Mouse (Mus musculus) kidney, embryonic 14.5 days (tissue): ENCODE measurements around the gene Mixl1. TPM values are rescaled to one million over a fixed set of nuclear protein-coding genes. Genes with fewer than 3 reads are reported as not detected.

Experiments used
- ATAC-seq: fragments of 200-750 bp; cut with Nextera tagmentation; 2 replicates; pipeline ENCODE4 v1.8.0; 2017; ENCODE audit warnings: moderate number of reproducible peaks, mild to moderate bottlenecking, moderate TSS enrichment, moderate library complexity; ENCODE audit not compliant: low FRiP score, low TSS enrichment
- H3K27ac ChIP-seq: fragments of 300-500 bp; sonication (generic); 2 replicates; pipeline ENCODE4 v1.5.1; 2014; ENCODE audit warnings: low read depth, mild to moderate bottlenecking, low read length, moderate library complexity, mixed read lengths
- H3K27me3 ChIP-seq: fragments of 300-500 bp; sonication (generic); 2 replicates; pipeline ENCODE4 v1.6.1; 2014; ENCODE audit warnings: mild to moderate bottlenecking, low read length; ENCODE audit not compliant: control insufficient read depth, insufficient read depth
- H3K36me3 ChIP-seq: fragments of 300-500 bp; sonication (generic); 2 replicates; pipeline ENCODE4 v1.6.1; 2014; ENCODE audit warnings: low read length, mixed read lengths; ENCODE audit not compliant: control insufficient read depth, insufficient read depth
- H3K4me1 ChIP-seq: fragments of 300-500 bp; sonication (generic); 2 replicates; pipeline ENCODE4 v1.6.1; 2014; ENCODE audit warnings: low read length, mixed read lengths; ENCODE audit not compliant: control insufficient read depth, insufficient read depth
- H3K4me2 ChIP-seq: fragments of 300-500 bp; sonication (generic); replicated peaks from 2 replicates; pipeline ENCODE4 v1.6.1; 2014; ENCODE audit warnings: low read depth, mild to moderate bottlenecking, low read length
- H3K4me3 ChIP-seq: fragments of 300-500 bp; sonication (generic); 2 replicates; pipeline ENCODE4 v1.5.1; 2014; ENCODE audit warnings: mild to moderate bottlenecking, low read length
- H3K9ac ChIP-seq: fragments of 300-500 bp; sonication (generic); 2 replicates; pipeline ENCODE4 v1.6.1; 2014; ENCODE audit warnings: low read depth, mild to moderate bottlenecking, low read length, moderate library complexity
- H3K9me3 ChIP-seq: fragments of 300-500 bp; sonication (generic); 2 replicates; pipeline ENCODE4 v1.6.1; 2016; ENCODE audit warnings: low read length; ENCODE audit not compliant: control insufficient read depth
- whole genome bisulfite sequencing: fragments of 180-500 bp; shearing (Covaris S2); extraction: QIAGEN DNeasy Blood & Tissue Kit; methylation state at CpG from one replicate; pipeline ENCODE4 v1.1.7; 2014; 5-methylcytosine and 5-hydroxymethylcytosine counted together
- polyA plus RNA-seq: library from polyadenylated mRNA; unstranded; fragments of >200 nt; fragmentation: Nextera tagmentation; extraction: Ambion mirVana; gene quantifications from 2 replicates; pipeline ENCODE4 v1.2.1, GENCODE M21; 2014

Mixl1 gene
- polyA plus RNA-seq, 1 experiment from 2014 or later = 0.47 TPM

- H3K9ac ChIP-seq = no peak overlapping the region
- H3K4me2 ChIP-seq = no peak overlapping the region
- WGBS = 75% methylated on average over 5 of the region's 5 CpGs
- no peaks in the 10 kb centered on the region for H3K9me3 ChIP-seq
- ATAC-seq = no peak
- no peak overlapping the region for H3K27ac ChIP-seq
- H3K4me1 ChIP-seq = no peaks in the 10 kb centered on the region
- H3K27me3 ChIP-seq = no peaks in the 10 kb centered on the region
- H3K4me3 ChIP-seq = no peak overlapping the region
- H3K36me3 ChIP-seq = no peaks in the 10 kb centered on the region
These were observed 21.9 kb upstream of the Mixl1 start for GRCm38 (mm10) chr1:180718756-180719155.

GRCm38 (mm10) chr1:180708935-180709776 is 12.3 kb upstream of the Mixl1 start:
- Histone ChIP-seq H3K4me2 (no peak overlapping the region), H3K4me1 (no peaks in the 10 kb centered on the region), H3K4me3 (no peak overlapping the region), H3K27ac (no peak overlapping the region), H3K9ac (no peak overlapping the region), H3K9me3 (no peaks in the 10 kb centered on the region), H3K27me3 (no peaks in the 10 kb centered on the region), H3K36me3 (no peaks in the 10 kb centered on the region)
- ATAC-seq = no peak
- 80% methylated on average over 14 of the region's 14 CpGs for WGBS

GRCm38 (mm10) chr1:180707813-180708212 is 11.0 kb upstream of the Mixl1 start:
- H3K4me1 ChIP-seq = no peaks in the 10 kb centered on the region
- H3K9ac ChIP-seq = no peak overlapping the region
- H3K36me3 ChIP-seq = no peaks in the 10 kb centered on the region
- no peaks in the 10 kb centered on the region for H3K9me3 ChIP-seq
- 76% methylated on average over 3 of the region's 3 CpGs for WGBS
- no peaks in the 10 kb centered on the region for H3K27me3 ChIP-seq
- H3K4me3 ChIP-seq = no peak overlapping the region
- H3K4me2 ChIP-seq = no peak overlapping the region
- ATAC-seq = no peak
- no peak overlapping the region for H3K27ac ChIP-seq

- no peaks in the 10 kb centered on the region for H3K27me3 ChIP-seq
- H3K4me1 ChIP-seq = no peaks in the 10 kb centered on the region
- H3K27ac ChIP-seq = no peak overlapping the region
- H3K36me3 ChIP-seq = no peaks in the 10 kb centered on the region
- ATAC-seq = no peak
- H3K9me3 ChIP-seq = no peaks in the 10 kb centered on the region
- H3K9ac ChIP-seq = no peak overlapping the region
- H3K4me3 ChIP-seq = no peak overlapping the region
- WGBS = 43% methylated on average over 3 of the region's 3 CpGs
- no peak overlapping the region for H3K4me2 ChIP-seq
These were observed 10.5 kb upstream of the Mixl1 start for GRCm38 (mm10) chr1:180707368-180707767.

GRCm38 (mm10) chr1:180703400-180703799 is 6.6 kb upstream of the Mixl1 start:
- Histone ChIP-seq H3K9me3 (no peaks in the 10 kb centered on the region), H3K4me1 (no peaks in the 10 kb centered on the region), H3K36me3 (no peaks in the 10 kb centered on the region), H3K9ac (no peak overlapping the region), H3K27me3 (no peaks in the 10 kb centered on the region; the same call in 1 of the 2 replicates), H3K4me3 (no peak overlapping the region), H3K27ac (no peak overlapping the region), H3K4me2 (no peak overlapping the region)
- ATAC-seq = no peak
- 37% methylated on average over 6 of the region's 6 CpGs for WGBS

- Histone ChIP-seq H3K4me2 (no peak overlapping the region), H3K9ac (no peak overlapping the region), H3K4me3 (no peak overlapping the region), H3K27me3 (peaks cover 36% of the 10 kb centered on the region), H3K36me3 (no peaks in the 10 kb centered on the region), H3K27ac (no peak overlapping the region), H3K9me3 (no peaks in the 10 kb centered on the region), H3K4me1 (0 out of 2 replicates have a peak, but pooled peaks cover 4% of the 10 kb centered on the region)
- 42% methylated on average over 5 of the region's 5 CpGs for WGBS
- ATAC-seq = no peak
These were observed 1.2 kb upstream of the Mixl1 start for GRCm38 (mm10) chr1:180698063-180698462.

- no peak overlapping the region for H3K4me2 ChIP-seq
- no peak overlapping the region for H3K27ac ChIP-seq
- WGBS = 91% methylated on average over 7 of the region's 7 CpGs
- no peaks in the 10 kb centered on the region for H3K4me1 ChIP-seq
- ATAC-seq = no peak
- no peaks in the 10 kb centered on the region for H3K9me3 ChIP-seq
- peaks cover 37% of the 10 kb centered on the region for H3K36me3 ChIP-seq
- peaks cover 16% of the 10 kb centered on the region for H3K27me3 ChIP-seq
- H3K9ac ChIP-seq = no peak overlapping the region
- H3K4me3 ChIP-seq = no peak overlapping the region
These were observed 5.5 kb downstream of the Mixl1 start for GRCm38 (mm10) chr1:180691284-180691683.

Other genes starting within 250 kb of the Mixl1 start
- 1.7 and 1.8 TPM in 2 replicates for gene Stum, start 213.5 kb downstream of the Mixl1 start, polyA plus RNA-seq
- 110 and 165 TPM in 2 replicates for gene Parp1, start 128.1 kb downstream of the Mixl1 start, polyA plus RNA-seq
- 19.3 and 22.0 TPM in 2 replicates for gene Lin9, start 55.9 kb downstream of the Mixl1 start, polyA plus RNA-seq
- gene Acbd3, start 29.0 kb upstream of the Mixl1 start, polyA plus RNA-seq = 18.8 and 28.0 TPM in 2 replicates
- 2,845 and 3,531 TPM in 2 replicates for gene H3f3a, start 116.9 kb upstream of the Mixl1 start, polyA plus RNA-seq
- 32.9 and 39.6 TPM in 2 replicates for gene Sde2, start 154.1 kb upstream of the Mixl1 start, polyA plus RNA-seq
- not detected in 2 replicates for gene Lefty2, start 196.1 kb upstream of the Mixl1 start, polyA plus RNA-seq
- gene Pycr2, start 207.3 kb upstream of the Mixl1 start, polyA plus RNA-seq = 93.9 and 103 TPM in 2 replicates
- gene Lefty1, start 238.0 kb upstream of the Mixl1 start, polyA plus RNA-seq = 0.51 and 0.54 TPM in 2 replicates
- gene Tmem63a, start 245.3 kb upstream of the Mixl1 start, polyA plus RNA-seq = 4.0 and 7.5 TPM in 2 replicates